Mouse (Mus musculus) forebrain, embryonic 16.5 days (tissue): Measurements from ENCODE around the gene Smim17. TPM values are rescaled to one million over a fixed set of nuclear protein-coding genes. Genes with fewer than 3 reads are reported as not detected.
A peak's percentile ranks its signal among the peaks of the same experiment; 100 is the strongest.

Experiments used
- ATAC-seq: fragments of 200-750 bp; cut with Nextera tagmentation; 2 replicates; pipeline ENCODE4 v1.8.0; 2017; ENCODE audit warnings: mild to moderate bottlenecking, moderate library complexity
- H3K27ac ChIP-seq: fragments of 300-500 bp; sonication (generic); 2 replicates; pipeline ENCODE4 v1.5.1; 2014; ENCODE audit warnings: low read length, control low read depth
- H3K27me3 ChIP-seq: fragments of 300-500 bp; sonication (generic); replicated peaks from 2 replicates; pipeline ENCODE4 v1.6.1; 2014; ENCODE audit warnings: low read length; ENCODE audit not compliant: control insufficient read depth, insufficient read depth
- H3K36me3 ChIP-seq: fragments of 300-500 bp; sonication (generic); 2 replicates; pipeline ENCODE4 v1.6.1; 2014; ENCODE audit not compliant: control insufficient read depth, insufficient read depth
- H3K4me1 ChIP-seq: fragments of 300-500 bp; sonication (generic); replicated peaks from 2 replicates; pipeline ENCODE4 v1.6.1; 2014; ENCODE audit warnings: low read length; ENCODE audit not compliant: control insufficient read depth, insufficient read depth
- H3K4me2 ChIP-seq: fragments of 300-500 bp; sonication (generic); 2 replicates; pipeline ENCODE4 v1.6.1; 2014; ENCODE audit warnings: mild to moderate bottlenecking, low read length, control low read depth
- H3K4me3 ChIP-seq: fragments of 300-500 bp; sonication (generic); replicated peaks from 2 replicates; pipeline ENCODE4 v1.5.1; 2014; ENCODE audit warnings: mild to moderate bottlenecking, low read length, control low read depth
- H3K9ac ChIP-seq: fragments of 300-500 bp; sonication (generic); replicated peaks from 2 replicates; pipeline ENCODE4 v1.6.1; 2014; ENCODE audit warnings: low read depth, low read length, control low read depth
- H3K9me3 ChIP-seq: fragments of 300-500 bp; sonication (generic); 2 replicates; pipeline ENCODE4 v1.6.1; 2016; ENCODE audit warnings: low read length; ENCODE audit not compliant: control insufficient read depth
- WGBS: fragments of 180-500 bp; shearing (Covaris S2); extraction: QIAGEN DNeasy Blood & Tissue Kit; methylation state at CpG from one replicate; pipeline ENCODE4 v1.1.7; 2014; 5-methylcytosine and 5-hydroxymethylcytosine counted together
- polyA plus RNA-seq: library from polyadenylated mRNA; unstranded; fragments of >200 nt; fragmentation: Nextera tagmentation; extraction: Ambion mirVana; gene quantifications from 2 replicates; pipeline ENCODE4 v1.2.1, GENCODE M21; 2015

Smim17 gene
- polyA plus RNA-seq = 3.7 and 6.0 TPM in 2 replicates

- Histone ChIP-seq H3K36me3 (peaks cover 14% of the 10 kb centered on the region), H3K4me2 (peak within 1 kb of the TSS; percentile 75), H3K27ac (peak within 1 kb of the TSS; percentile 5; the same call in 1 of the 2 replicates), H3K9me3 (no peaks in the 10 kb centered on the region), H3K4me1 (peaks cover 5% of the 10 kb centered on the region), H3K4me3 (peak within 1 kb of the TSS; percentile 57), H3K27me3 (no peaks in the 10 kb centered on the region), H3K9ac (peak within 1 kb of the TSS; percentile 58)
- WGBS = 27% methylated on average over 25 of the region's 25 CpGs
- ATAC-seq = peak; percentile 90
Observed at GRCm38 (mm10) chr7:6397996-6398975, at the start of gene Smim17. Smim17 (plus strand) TSS chr7:6398715.

- H3K4me3 ChIP-seq = no peak overlapping the region
- no peak overlapping the region for H3K27ac ChIP-seq
- H3K4me1 ChIP-seq = peaks cover 7% of the 10 kb centered on the region; the same call in 1 of the 2 replicates
- H3K36me3 ChIP-seq = no peaks in the 10 kb centered on the region; the same call in 1 of the 2 replicates
- no peaks in the 10 kb centered on the region for H3K27me3 ChIP-seq
- WGBS = 64% methylated on average over 2 of the region's 2 CpGs
- no peak overlapping the region for H3K4me2 ChIP-seq
- no peak for ATAC-seq
- no peaks in the 10 kb centered on the region for H3K9me3 ChIP-seq
- H3K9ac ChIP-seq = no peak overlapping the region
Observed at GRCm38 (mm10) chr7:6358121-6358520, 40.4 kb upstream of the Smim17 start.

GRCm38 (mm10) chr7:6358937-6359590 lies 39.5 kb upstream of the Smim17 start:
- H3K9me3 ChIP-seq = no peaks in the 10 kb centered on the region
- no peak for ATAC-seq
- 51% methylated on average over 10 of the region's 10 CpGs for WGBS
- no peaks in the 10 kb centered on the region for H3K27me3 ChIP-seq
- no peak overlapping the region for H3K4me2 ChIP-seq
- peaks cover 12% of the 10 kb centered on the region for H3K4me1 ChIP-seq
- H3K27ac ChIP-seq = peak overlapping the region; percentile 5; the same call in 1 of the 2 replicates
- no peaks in the 10 kb centered on the region; the same call in 1 of the 2 replicates for H3K36me3 ChIP-seq
- H3K9ac ChIP-seq = no peak overlapping the region
- H3K4me3 ChIP-seq = no peak overlapping the region

- WGBS = 13% methylated on average over 9 of the region's 9 CpGs
Observed at GRCm38 (mm10) chr7:6360477-6361060, 37.9 kb upstream of the Smim17 start.

GRCm38 (mm10) chr7:6361756-6362155 lies 36.8 kb upstream of the Smim17 start:
- Histone ChIP-seq H3K4me3 (peak overlapping the region; percentile 57), H3K27me3 (no peaks in the 10 kb centered on the region), H3K27ac (peak overlapping the region; percentile 98), H3K9me3 (no peaks in the 10 kb centered on the region), H3K4me1 (peaks cover 13% of the 10 kb centered on the region), H3K9ac (peak overlapping the region; percentile 79), H3K4me2 (peak overlapping the region; percentile 69), H3K36me3 (no peaks in the 10 kb centered on the region)
- ATAC-seq = no peak
- WGBS = 22% methylated on average over 7 of the region's 7 CpGs

More at GRCm38 (mm10) chr7:6360477-6361060, 37.9 kb upstream of the Smim17 start:
- Histone ChIP-seq H3K4me1 (peaks cover 13% of the 10 kb centered on the region), H3K27me3 (no peaks in the 10 kb centered on the region), H3K9me3 (no peaks in the 10 kb centered on the region), H3K36me3 (no peaks in the 10 kb centered on the region), H3K9ac (no peak overlapping the region), H3K4me2 (no peak overlapping the region), H3K4me3 (no peak overlapping the region), H3K27ac (no peak overlapping the region)
- ATAC-seq = no peak

DNA sequence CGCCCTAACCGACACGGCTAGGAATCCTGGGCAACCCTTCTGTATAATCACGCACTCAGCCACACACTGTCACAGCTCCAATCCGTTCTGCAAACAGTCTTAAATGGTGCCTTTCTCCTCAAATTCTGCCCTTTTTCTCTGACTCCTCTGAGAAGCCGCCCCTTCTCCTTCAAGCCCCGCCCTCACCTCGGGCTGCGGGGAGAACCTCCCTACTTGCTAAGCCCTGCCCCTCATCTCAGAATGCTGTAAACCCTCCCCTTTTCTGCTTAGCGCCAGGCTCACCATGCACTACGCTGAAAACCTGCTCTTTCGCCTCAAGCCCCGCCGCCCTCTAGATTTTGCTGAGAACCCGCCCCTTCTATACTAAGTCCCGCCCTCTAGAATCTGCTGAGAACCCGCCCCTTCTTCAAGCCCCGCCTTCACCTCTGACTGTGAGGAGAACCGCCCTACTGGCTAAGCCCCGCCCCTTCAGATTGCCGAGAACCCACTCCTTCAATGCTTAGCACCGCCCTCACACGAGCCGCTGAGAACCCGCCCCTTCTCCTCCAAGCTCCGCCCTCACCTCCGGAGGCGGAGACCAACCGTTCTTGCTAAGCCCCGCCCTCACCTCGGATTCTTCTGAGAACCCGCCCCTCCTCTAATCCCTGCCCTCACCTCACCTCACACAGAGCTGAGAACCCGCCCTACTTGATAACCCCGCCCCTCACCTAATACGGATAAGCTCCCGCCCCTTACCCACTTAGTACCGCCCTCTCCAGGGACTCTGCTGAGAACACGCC lies 36.1 kb upstream of the Smim17 start:
- Histone ChIP-seq H3K36me3 (no peaks in the 10 kb centered on the region), H3K9ac (peak overlapping the region; percentile 79), H3K4me2 (peak overlapping the region; percentile 69), H3K4me3 (peak overlapping the region; percentile 57), H3K27ac (peak overlapping the region; percentile 98), H3K9me3 (no peaks in the 10 kb centered on the region), H3K27me3 (no peaks in the 10 kb centered on the region), H3K4me1 (peaks cover 13% of the 10 kb centered on the region)
- under 1% methylated on average over 38 of the region's 38 CpGs for WGBS
- ATAC-seq = peak; percentile 91

DNA sequence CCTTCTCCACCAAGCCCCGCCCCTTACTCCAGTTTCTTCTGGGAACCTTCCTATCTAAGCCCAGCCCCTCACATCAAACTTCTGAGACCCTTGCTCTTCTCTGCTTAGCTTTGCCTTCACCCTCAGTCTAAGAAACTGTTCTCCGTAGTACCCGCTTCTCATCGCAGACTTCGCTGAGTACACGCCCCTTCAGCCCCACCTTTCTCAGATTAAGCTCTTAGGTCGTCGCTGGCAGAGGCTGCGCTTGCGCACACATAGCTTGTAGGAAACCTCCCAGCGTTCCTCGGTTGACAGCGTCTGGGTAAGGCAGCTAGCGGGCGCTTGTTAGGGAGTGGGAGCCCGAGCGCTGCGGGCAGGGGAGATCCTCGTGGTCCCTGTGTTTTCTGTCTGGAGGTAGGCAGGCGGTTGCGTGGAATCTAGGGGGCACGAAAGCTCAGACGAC lies 35.4 kb upstream of the Smim17 start, which contains the start of gene Zfp78:
Zfp78 (plus strand) TSS at position 234 of the 442 bp plus-strand sequence.
- ATAC-seq = peak; percentile 83
- Histone ChIP-seq H3K4me2 (peak within 1 kb of the TSS; percentile 69), H3K27me3 (no peaks in the 10 kb centered on the region), H3K36me3 (no peaks in the 10 kb centered on the region), H3K9me3 (no peaks in the 10 kb centered on the region), H3K27ac (peak within 1 kb of the TSS; percentile 98), H3K9ac (peak within 1 kb of the TSS; percentile 79), H3K4me3 (peak within 1 kb of the TSS; percentile 57), H3K4me1 (peaks cover 13% of the 10 kb centered on the region)
- whole genome bisulfite sequencing = under 1% methylated on average over 23 of the region's 23 CpGs

DNA sequence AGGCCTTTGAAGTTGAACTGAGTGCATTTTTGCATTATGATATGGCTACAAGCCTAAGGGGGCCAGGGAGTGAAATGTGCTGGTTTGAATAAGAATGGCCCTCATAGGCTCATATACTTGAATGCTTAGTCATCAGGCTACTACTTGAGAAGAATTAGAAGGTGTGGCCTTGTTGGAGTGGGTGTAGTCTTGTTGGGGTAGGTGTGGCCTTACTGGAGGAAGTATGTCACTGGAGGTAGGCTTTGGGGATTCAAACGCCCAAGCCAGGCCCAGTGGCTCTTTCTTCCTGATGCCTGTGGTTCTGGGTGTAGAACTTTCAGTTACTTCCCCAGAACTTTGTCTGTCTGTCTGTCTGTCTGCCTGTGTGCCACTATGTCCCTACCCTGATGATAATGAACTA lies 33.8 kb upstream of the Smim17 start:
- 78% methylated on average over 1 of the region's 1 CpGs for WGBS
- ATAC-seq = no peak
- no peak overlapping the region; the same call in 1 of the 2 replicates for H3K4me2 ChIP-seq

More for the DNA sequence above, 33.8 kb upstream of the Smim17 start:
- H3K9me3 ChIP-seq = no peaks in the 10 kb centered on the region
- no peak overlapping the region for H3K27ac ChIP-seq
- H3K36me3 ChIP-seq = no peaks in the 10 kb centered on the region
- H3K4me3 ChIP-seq = no peak overlapping the region
- H3K4me1 ChIP-seq = peaks cover 13% of the 10 kb centered on the region
- H3K9ac ChIP-seq = no peak overlapping the region
- H3K27me3 ChIP-seq = no peaks in the 10 kb centered on the region
